Mouse (Mus musculus) limb, embryonic 13.5 days (tissue): ENCODE results near the gene Ssbp1. TPM values are rescaled to one million over a fixed set of nuclear protein-coding genes. Genes with fewer than 3 reads are reported as not detected.

ENCODE experiments used
- ATAC-seq: fragments of 200-750 bp; cut with Nextera tagmentation; 2 replicates; pipeline ENCODE4 v1.8.0; 2017; ENCODE audit warnings: low read depth, moderate number of reproducible peaks, moderate TSS enrichment; ENCODE audit not compliant: low FRiP score
- H3K27ac ChIP-seq: fragments of 300-500 bp; sonication (generic); 2 replicates; pipeline ENCODE4 v1.5.1; 2015; ENCODE audit warnings: inconsistent platforms, mild to moderate bottlenecking, moderate library complexity
- H3K27me3 ChIP-seq: fragments of 300-500 bp; sonication (generic); 2 replicates; pipeline ENCODE4 v1.6.1; 2015; ENCODE audit warnings: mild to moderate bottlenecking, inconsistent platforms
- H3K36me3 ChIP-seq: fragments of 300-500 bp; sonication (generic); 2 replicates; pipeline ENCODE4 v1.6.1; 2015; ENCODE audit warnings: inconsistent platforms, mild to moderate bottlenecking, moderate library complexity
- H3K4me1 ChIP-seq: fragments of 300-500 bp; sonication (generic); 2 replicates; pipeline ENCODE4 v1.6.1; 2015; ENCODE audit warnings: inconsistent platforms
- H3K4me2 ChIP-seq: fragments of 300-500 bp; sonication (generic); replicated peaks from 2 replicates; pipeline ENCODE4 v1.6.1; 2015; ENCODE audit warnings: inconsistent platforms, mild to moderate bottlenecking, moderate library complexity
- H3K4me3 ChIP-seq: fragments of 300-500 bp; sonication (generic); 2 replicates; pipeline ENCODE4 v1.5.1; 2015; ENCODE audit warnings: moderate library complexity, mild to moderate bottlenecking, inconsistent platforms
- H3K9ac ChIP-seq: fragments of 300-500 bp; sonication (generic); 2 replicates; pipeline ENCODE4 v1.6.1; 2015; ENCODE audit warnings: mild to moderate bottlenecking, inconsistent platforms
- H3K9me3 ChIP-seq: fragments of 300-500 bp; sonication (generic); 2 replicates; pipeline ENCODE4 v1.6.1; 2016; ENCODE audit warnings: inconsistent platforms
- WGBS: fragments of 180-500 bp; shearing (Covaris S2); methylation state at CpG from one replicate; pipeline ENCODE4 v1.1.7; 2015; 5-methylcytosine and 5-hydroxymethylcytosine counted together
- polyA plus RNA-seq: library from polyadenylated mRNA; unstranded; fragments of >200 nt; fragmentation: Nextera tagmentation; extraction: Ambion mirVana; gene quantifications from 2 replicates; pipeline ENCODE4 v1.2.1, GENCODE M21; 2015

Ssbp1 gene
- polyA plus RNA-seq, 1 experiment from 2014 or later = 180 TPM

- WGBS = 96% methylated on average over 1 of the region's 1 CpGs
These were observed 8.6 kb downstream of the Ssbp1 start for GRCm38 (mm10) chr6:40479705-40480104.

GRCm38 (mm10) chr6:40482318-40482717, 11.2 kb downstream of the Ssbp1 start:
- Histone ChIP-seq H3K4me2 (no peak overlapping the region), H3K9ac (no peak overlapping the region), H3K36me3 (peaks cover 60% of the 10 kb centered on the region), H3K27ac (no peak overlapping the region), H3K4me1 (no peaks in the 10 kb centered on the region), H3K9me3 (no peaks in the 10 kb centered on the region), H3K4me3 (no peak overlapping the region), H3K27me3 (no peaks in the 10 kb centered on the region)
- 88% methylated on average over 5 of the region's 5 CpGs for WGBS
- no peak for ATAC-seq

More at GRCm38 (mm10) chr6:40479705-40480104, 8.6 kb downstream of the Ssbp1 start:
- ATAC-seq = no peak
- Histone ChIP-seq H3K4me3 (no peak overlapping the region), H3K4me1 (no peaks in the 10 kb centered on the region), H3K9me3 (no peaks in the 10 kb centered on the region), H3K36me3 (peaks cover 73% of the 10 kb centered on the region), H3K4me2 (no peak overlapping the region), H3K27me3 (no peaks in the 10 kb centered on the region), H3K9ac (no peak overlapping the region), H3K27ac (no peak overlapping the region)

- Histone ChIP-seq H3K9ac (no peak within 1 kb of the TSS), H3K4me2 (no peak within 1 kb of the TSS), H3K27me3 (no peaks in the 10 kb centered on the region), H3K9me3 (no peaks in the 10 kb centered on the region), H3K27ac (no peak within 1 kb of the TSS), H3K36me3 (no peaks in the 10 kb centered on the region; the same call in 1 of the 2 replicates), H3K4me3 (no peak within 1 kb of the TSS), H3K4me1 (no peaks in the 10 kb centered on the region)
- no peak for ATAC-seq
These were observed 19.8 kb downstream of the Ssbp1 start, which contains the start of gene Tas2r137 for GRCm38 (mm10) chr6:40490933-40491332. TSS of gene Tas2r137 (plus strand) at chr6:40491233.

- ATAC-seq = no peak
- Histone ChIP-seq H3K9me3 (no peaks in the 10 kb centered on the region), H3K4me2 (no peak within 1 kb of the TSS), H3K27me3 (no peaks in the 10 kb centered on the region), H3K27ac (no peak within 1 kb of the TSS), H3K4me1 (no peaks in the 10 kb centered on the region), H3K4me3 (no peak within 1 kb of the TSS), H3K36me3 (no peaks in the 10 kb centered on the region), H3K9ac (no peak within 1 kb of the TSS)
- whole genome bisulfite sequencing = 87% methylated on average over 3 of the region's 3 CpGs
These were observed 22.1 kb downstream of the Ssbp1 start, which contains the start of gene Tas2r108 for GRCm38 (mm10) chr6:40493229-40493628. TSS of gene Tas2r108 (plus strand) at chr6:40493529.

GRCm38 (mm10) chr6:40519408-40519807, 48.3 kb downstream of the Ssbp1 start, which contains the start of gene Prss37:
TSS of gene Prss37 (minus strand) at chr6:40519508.
- no peaks in the 10 kb centered on the region for H3K4me1 ChIP-seq
- no peak for ATAC-seq

More at GRCm38 (mm10) chr6:40519408-40519807, 48.3 kb downstream of the Ssbp1 start, which contains the start of gene Prss37:
- Histone ChIP-seq H3K9me3 (no peaks in the 10 kb centered on the region), H3K36me3 (no peaks in the 10 kb centered on the region), H3K9ac (no peak within 1 kb of the TSS), H3K27me3 (no peaks in the 10 kb centered on the region), H3K4me2 (no peak within 1 kb of the TSS), H3K27ac (no peak within 1 kb of the TSS), H3K4me3 (no peak within 1 kb of the TSS)
- WGBS = 79% methylated on average over 1 of the region's 1 CpGs

Other genes starting within 250 kb of the Ssbp1 start
- gene Agk, start 146.2 kb upstream of the Ssbp1 start, polyA plus RNA-seq = 46.9 and 50.2 TPM in 2 replicates
- gene E330009J07Rik, start 35.2 kb upstream of the Ssbp1 start, polyA plus RNA-seq = 9.3 and 10.1 TPM in 2 replicates
- gene Wee2, start 32.3 kb upstream of the Ssbp1 start, polyA plus RNA-seq = not detected in 2 replicates
- not detected in 2 replicates for gene Tas2r137, start 19.9 kb downstream of the Ssbp1 start, polyA plus RNA-seq
- gene Tas2r108, start 22.2 kb downstream of the Ssbp1 start, polyA plus RNA-seq = not detected in 2 replicates
- not detected in 2 replicates for gene Prss37, start 48.2 kb downstream of the Ssbp1 start, polyA plus RNA-seq
- gene Olfr461, start 83.7 kb downstream of the Ssbp1 start, polyA plus RNA-seq = 0.03 and 0.04 TPM in 2 replicates
- gene Olfr460, start 98.1 kb downstream of the Ssbp1 start, polyA plus RNA-seq = not detected in 2 replicates
- 1.2 TPM in 2 replicates for gene Clec5a, start 114.5 kb downstream of the Ssbp1 start, polyA plus RNA-seq
- not detected in 2 replicates for gene Tas2r138, start 142.0 kb downstream of the Ssbp1 start, polyA plus RNA-seq
- gene Mgam, start 157.5 kb downstream of the Ssbp1 start, polyA plus RNA-seq = 0.20 and 0.23 TPM in 2 replicates